Mouse (Mus musculus) E14TG2a.4 (cell line): ENCODE results near the gene Nek11.

ENCODE experiments used
- CTCF ChIP-seq: conservative IDR thresholded peaks from 2 replicates; pipeline ENCODE4 v1.5.1; 2014; ENCODE audit warnings: low read length
- NANOG ChIP-seq: IDR thresholded peaks from 2 replicates; pipeline ENCODE4 v1.6.1; 2014; ENCODE audit warnings: borderline replicate concordance, low read length, mixed read lengths

GRCm38 (mm10) chr9:105348242-105349031 is 46.9 kb downstream of the Nek11 start:
- no peak for TF ChIP-seq CTCF
- TF ChIP-seq NANOG, result no peak
